Mouse (Mus musculus) liver, adult 2 months (tissue): ENCODE measurements at regions not wholly inside any gene's neighbourhood (a gene's known extent, or its start where the extent isn't known, plus 50 kb on each side); places are given as distances from the start of the nearest gene placed in this dataset.
"Not testable (repeated sequence)": the region's sequence is repeated elsewhere in the genome, so short reads cannot be mapped to it uniquely, and the experiment has no call there.

ENCODE experiments used
- DNase-seq: peaks from one replicate; pipeline ENCODE4 v3.0.0-alpha.2; 2011; ENCODE audit warnings: low read depth, low spot score; ENCODE audit errors: extremely low read depth
- H3K27ac ChIP-seq: fragments of 200-500 bp; replicated peaks from 2 replicates; pipeline ENCODE4 v1.5.1; 2012; ENCODE audit warnings: low read depth, mild to moderate bottlenecking, control low read depth, inconsistent platforms, low read length; ENCODE audit not compliant: insufficient read depth
- H3K27me3 ChIP-seq: fragments of 200-500 bp; 2 replicates; pipeline ENCODE4 v1.6.1; 2012; ENCODE audit warnings: mild to moderate bottlenecking, moderate library complexity, low read length, inconsistent platforms; ENCODE audit not compliant: control insufficient read depth, insufficient read depth
- H3K36me3 ChIP-seq: fragments of 200-500 bp; 2 replicates; pipeline ENCODE4 v1.6.1; 2012; ENCODE audit warnings: low read length, inconsistent platforms; ENCODE audit not compliant: control insufficient read depth, insufficient read depth
- H3K4me1 ChIP-seq: fragments of 200-500 bp; 2 replicates; pipeline ENCODE4 v1.6.1; 2011; ENCODE audit warnings: low read length; ENCODE audit not compliant: control insufficient read depth, insufficient read depth
- H3K4me3 ChIP-seq: fragments of 200-500 bp; 2 replicates; pipeline ENCODE4 v1.5.1; 2011; ENCODE audit warnings: low read depth, mild to moderate bottlenecking, control low read depth, low read length, moderate library complexity; ENCODE audit not compliant: insufficient read depth
- H3K79me2 ChIP-seq: fragments of 200-500 bp; 2 replicates; pipeline ENCODE4 v1.6.1; 2012; ENCODE audit warnings: inconsistent platforms, mild to moderate bottlenecking, low read length, moderate library complexity; ENCODE audit not compliant: control insufficient read depth, insufficient read depth
- H3K9ac ChIP-seq: fragments of 200-500 bp; 2 replicates; pipeline ENCODE4 v1.6.1; 2012; ENCODE audit warnings: low read depth, mild to moderate bottlenecking, control low read depth, inconsistent platforms, low read length
- CTCF ChIP-seq: fragments of 200-500 bp; IDR thresholded peaks from 2 replicates; pipeline ENCODE4 v1.5.1; 2011; ENCODE audit warnings: low read depth, low read length, control low read depth
- POLR2A ChIP-seq: fragments of 200-500 bp; IDR thresholded peaks from 2 replicates; pipeline ENCODE4 v1.6.1; 2011; ENCODE audit warnings: low read length, control low read depth; ENCODE audit not compliant: insufficient read depth; ENCODE audit errors: extremely low read depth
- WGBS: fragments of 180-500 bp; shearing (Covaris S2); methylation state at CpG from one replicate; pipeline ENCODE4 v1.1.7; 2018; 5-methylcytosine and 5-hydroxymethylcytosine counted together

- TF ChIP-seq CTCF (no peak), POLR2A (no peak)
- H3K27me3 ChIP-seq: no peaks in the 10 kb centered on the region
- no peak overlapping the region for H3K27ac ChIP-seq
- no peak for DNase-seq
- H3K36me3 ChIP-seq: no peaks in the 10 kb centered on the region
- H3K79me2 ChIP-seq: no peaks in the 10 kb centered on the region
- no peak overlapping the region for H3K4me3 ChIP-seq
- no peaks in the 10 kb centered on the region for H3K4me1 ChIP-seq
- no peak overlapping the region for H3K9ac ChIP-seq
- WGBS: 77% methylated on average over 11 of the region's 11 CpGs
These were observed 147.6 kb downstream of the Brms1l start for GRCm38 (mm10) chr12:55983565-55984351.

DNA sequence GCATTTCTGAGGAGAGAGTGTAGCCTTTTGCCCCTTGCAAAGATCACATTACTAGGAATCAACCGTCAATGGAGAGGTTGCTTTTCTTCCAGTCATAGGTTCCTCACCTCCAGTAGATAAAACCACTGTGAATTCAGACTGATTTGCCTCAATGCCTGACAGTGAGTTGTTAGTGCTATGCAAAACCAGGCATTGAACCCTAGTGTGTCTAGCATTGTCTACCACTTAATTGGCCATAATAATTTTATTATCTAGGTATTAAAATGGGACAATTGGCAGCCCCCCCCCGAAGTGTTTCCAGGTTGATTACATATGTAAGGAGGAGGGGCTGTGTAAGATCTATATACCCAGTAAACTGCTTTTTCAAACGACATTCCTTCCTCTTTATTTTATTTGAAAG, 147.0 kb downstream of the Brms1l start:
- TF ChIP-seq POLR2A (no peak), CTCF (no peak)
- DNase-seq: no peak
- H3K27me3 ChIP-seq: no peaks in the 10 kb centered on the region
- H3K27ac ChIP-seq: no peak overlapping the region
- H3K4me3 ChIP-seq: no peak overlapping the region
- H3K36me3 ChIP-seq: no peaks in the 10 kb centered on the region
- H3K9ac ChIP-seq: no peak overlapping the region
- no peaks in the 10 kb centered on the region for H3K4me1 ChIP-seq
- H3K79me2 ChIP-seq: no peaks in the 10 kb centered on the region
- 54% methylated on average over 3 of the region's 3 CpGs for WGBS

DNA sequence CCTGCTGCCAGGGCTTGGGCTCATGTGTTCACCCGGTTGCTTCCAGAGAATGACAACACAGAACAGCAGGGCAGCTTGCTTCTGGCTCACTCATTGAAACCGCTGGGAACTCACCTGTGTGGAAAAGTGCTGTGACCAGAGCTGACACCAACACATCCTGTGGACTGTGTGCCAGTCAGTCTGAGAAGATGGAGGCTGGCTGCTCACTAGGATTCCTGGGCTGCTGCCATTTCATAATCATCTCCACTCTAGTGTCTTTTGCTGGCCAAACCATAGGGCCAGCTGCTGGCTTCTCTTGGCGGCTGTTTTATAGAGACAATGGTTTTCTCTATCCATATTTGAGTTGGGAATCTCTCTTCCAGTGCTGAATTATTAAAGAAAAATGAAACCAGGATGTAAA, 138.1 kb downstream of the Brms1l start:
- Histone ChIP-seq H3K36me3 (no peaks in the 10 kb centered on the region), H3K4me3 (no peak overlapping the region), H3K79me2 (no peaks in the 10 kb centered on the region), H3K27ac (no peak overlapping the region), H3K9ac (no peak overlapping the region), H3K27me3 (no peaks in the 10 kb centered on the region), H3K4me1 (no peaks in the 10 kb centered on the region)
- DNase-seq: no peak
- TF ChIP-seq CTCF: no peak
- no peak for TF ChIP-seq POLR2A
- WGBS: 91% methylated on average over 3 of the region's 3 CpGs

DNA sequence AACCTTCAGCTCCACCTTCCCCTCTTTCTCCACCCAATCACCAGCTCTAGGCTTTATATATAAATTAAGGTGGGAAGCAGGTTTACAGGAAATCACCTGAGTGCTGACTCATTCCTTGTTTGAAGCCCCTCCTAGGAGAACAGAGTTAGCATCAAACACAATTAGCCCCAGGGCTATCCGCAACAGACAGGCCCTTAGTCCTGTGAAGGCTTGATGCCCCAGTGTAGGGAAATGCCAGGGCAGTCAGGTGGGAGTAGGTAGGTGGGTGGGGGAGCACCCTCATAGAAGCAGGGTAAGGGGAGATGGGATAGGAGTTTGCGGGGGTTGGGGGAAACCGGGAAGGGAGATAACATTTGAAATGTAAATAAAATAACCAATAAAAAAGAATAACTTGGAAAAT, 123.2 kb downstream of the Brms1l start:
- not testable (repeated sequence) for H3K27ac ChIP-seq, H3K4me1 ChIP-seq, H3K9ac ChIP-seq, DNase-seq, H3K27me3 ChIP-seq, H3K4me3 ChIP-seq, H3K36me3 ChIP-seq, H3K79me2 ChIP-seq
- WGBS: 88% methylated on average over 3 of the region's 3 CpGs

- no peak overlapping the region for H3K4me3 ChIP-seq
- 86% methylated on average over 6 of the region's 6 CpGs for WGBS
- H3K4me1 ChIP-seq: no peaks in the 10 kb centered on the region
- no peaks in the 10 kb centered on the region for H3K36me3 ChIP-seq
- no peak overlapping the region for H3K9ac ChIP-seq
- no peak for TF ChIP-seq CTCF
- no peaks in the 10 kb centered on the region for H3K27me3 ChIP-seq
- DNase-seq: no peak
- no peak overlapping the region for H3K27ac ChIP-seq
- no peaks in the 10 kb centered on the region for H3K79me2 ChIP-seq
These were observed 104.4 kb downstream of the Brms1l start for GRCm38 (mm10) chr12:55940566-55940965.

DNA sequence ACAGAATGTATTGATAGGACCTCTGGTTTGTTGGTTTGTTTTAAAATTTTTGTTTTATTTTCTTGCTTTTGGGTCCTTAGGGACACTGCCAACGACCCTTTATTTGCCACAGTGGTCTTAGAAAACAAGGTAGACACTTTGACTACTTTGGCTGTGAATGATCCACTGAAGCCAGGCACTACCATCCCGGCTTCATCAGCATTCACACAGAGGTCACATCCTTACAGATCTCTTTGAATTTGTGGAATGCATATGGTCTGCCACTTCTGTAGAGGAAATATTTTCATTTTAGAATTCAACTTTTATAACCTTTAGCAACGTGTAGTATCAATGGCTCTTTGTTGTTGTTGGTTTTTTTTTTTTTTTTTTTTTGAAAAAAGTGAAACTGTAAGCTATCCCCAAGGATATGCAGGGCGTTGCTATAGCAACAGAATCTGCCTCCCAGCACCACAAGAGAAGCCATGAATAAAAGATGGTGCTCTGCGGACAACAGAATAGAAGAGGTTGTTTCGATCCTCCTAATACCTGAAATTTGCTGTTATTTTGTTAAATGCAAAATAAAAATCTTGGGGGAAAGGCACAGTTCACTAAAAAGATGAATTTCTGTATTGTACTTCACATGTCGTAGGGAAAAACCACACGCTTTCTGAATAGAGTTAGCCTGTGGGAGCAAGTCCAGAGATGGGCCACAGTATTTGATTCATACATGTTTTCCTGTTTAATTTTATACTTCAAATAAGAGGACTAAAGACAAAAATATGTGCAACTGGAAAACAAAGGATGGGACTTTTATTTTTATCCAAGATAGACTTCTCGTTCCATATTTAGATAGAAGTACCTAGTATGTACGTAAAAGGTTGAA, 103.4 kb downstream of the Brms1l start:
- Histone ChIP-seq H3K36me3 (no peaks in the 10 kb centered on the region), H3K27me3 (no peaks in the 10 kb centered on the region), H3K4me1 (no peaks in the 10 kb centered on the region), H3K27ac (no peak overlapping the region), H3K9ac (no peak overlapping the region), H3K79me2 (no peaks in the 10 kb centered on the region), H3K4me3 (no peak overlapping the region)
- 75% methylated on average over 10 of the region's 10 CpGs for WGBS
- DNase-seq: no peak
- TF ChIP-seq POLR2A (no peak), CTCF (no peak)
